Mouse (Mus musculus): ENCODE results near the gene Mccc1. TPM values are rescaled to one million over a fixed set of nuclear protein-coding genes. Genes with fewer than 3 reads are reported as not detected.

The Mccc1 gene
- polyA plus RNA-seq, 1 experiment from 2014 or later: 38.8 TPM

GRCm38 (mm10) chr3:35931896-35932727 lies 68.4 kb downstream of the Mccc1 start:
- Histone ChIP-seq H3K27ac (peak overlapping the region; percentile 93), H3K4me2 (replicated peaks) (peak overlapping the region; percentile 90), H3K9me3 (no peaks in the 10 kb centered on the region), H3K27me3 (no peaks in the 10 kb centered on the region), H3K4me3 (peak overlapping the region; percentile 93), H3K36me3 (0 out of 2 replicates have a peak, but pooled peaks cover 4% of the 10 kb centered on the region), H3K9ac (peak overlapping the region; percentile 99), H3K4me1 (peaks cover 32% of the 10 kb centered on the region)
- ATAC-seq (ENCODE audit: low FRiP score, low read depth): peak; percentile 67
- under 1% methylated on average over 64 of the region's 65 CpGs for WGBS

- peak overlapping the region; percentile 90 for H3K4me2 ChIP-seq (replicated peaks)
- no peaks in the 10 kb centered on the region for H3K36me3 ChIP-seq
- 30% methylated on average over 7 of the region's 7 CpGs for WGBS
- peak overlapping the region; percentile 93 for H3K4me3 ChIP-seq
- peaks cover 38% of the 10 kb centered on the region for H3K4me1 ChIP-seq
- no peaks in the 10 kb centered on the region for H3K27me3 ChIP-seq
- H3K9ac ChIP-seq: peak overlapping the region; percentile 99
- no peak for ATAC-seq (ENCODE audit: low FRiP score, low read depth)
- H3K9me3 ChIP-seq: no peaks in the 10 kb centered on the region
- H3K27ac ChIP-seq: no peak overlapping the region
Measured at GRCm38 (mm10) chr3:35931359-35931758, 69.1 kb downstream of the Mccc1 start.

GRCm38 (mm10) chr3:35929831-35930230 lies 70.6 kb downstream of the Mccc1 start:
- Histone ChIP-seq H3K4me3 (no peak overlapping the region), H3K4me1 (peaks cover 38% of the 10 kb centered on the region), H3K27me3 (no peaks in the 10 kb centered on the region), H3K9ac (no peak overlapping the region), H3K36me3 (no peaks in the 10 kb centered on the region), H3K9me3 (no peaks in the 10 kb centered on the region), H3K27ac (no peak overlapping the region), H3K4me2 (replicated peaks) (no peak overlapping the region; the same call in 1 of the 2 replicates)
- 59% methylated on average over 8 of the region's 8 CpGs for WGBS
- no peak for ATAC-seq (ENCODE audit: low FRiP score, low read depth)

- H3K36me3 ChIP-seq: no peaks in the 10 kb centered on the region
- peaks cover 34% of the 10 kb centered on the region for H3K4me1 ChIP-seq
- no peak overlapping the region for H3K27ac ChIP-seq
- WGBS: 54% methylated on average over 3 of the region's 3 CpGs
- no peak for ATAC-seq (ENCODE audit: low FRiP score, low read depth)
- no peak overlapping the region for H3K9ac ChIP-seq
- H3K9me3 ChIP-seq: no peaks in the 10 kb centered on the region
- no peak overlapping the region for H3K4me2 ChIP-seq (replicated peaks)
- no peaks in the 10 kb centered on the region for H3K27me3 ChIP-seq
- no peak overlapping the region for H3K4me3 ChIP-seq
Measured at GRCm38 (mm10) chr3:35929406-35929805, 71.1 kb downstream of the Mccc1 start.

- Histone ChIP-seq H3K4me2 (replicated peaks) (no peak overlapping the region), H3K4me1 (peaks cover 15% of the 10 kb centered on the region), H3K36me3 (no peaks in the 10 kb centered on the region), H3K9me3 (no peaks in the 10 kb centered on the region), H3K27ac (no peak overlapping the region), H3K4me3 (no peak overlapping the region), H3K27me3 (no peaks in the 10 kb centered on the region), H3K9ac (no peak overlapping the region)
- 69% methylated on average over 2 of the region's 2 CpGs for WGBS
- ATAC-seq (ENCODE audit: low FRiP score, low read depth): no peak
Measured at GRCm38 (mm10) chr3:35925852-35926251, 74.6 kb downstream of the Mccc1 start.

- Histone ChIP-seq H3K27me3 (no peaks in the 10 kb centered on the region), H3K4me2 (replicated peaks) (no peak overlapping the region), H3K4me3 (no peak overlapping the region), H3K9ac (no peak overlapping the region), H3K36me3 (0 out of 2 replicates have a peak, but pooled peaks cover 2% of the 10 kb centered on the region), H3K4me1 (peaks cover 7% of the 10 kb centered on the region; the same call in 1 of the 2 replicates), H3K9me3 (no peaks in the 10 kb centered on the region), H3K27ac (no peak overlapping the region)
- no peak for ATAC-seq (ENCODE audit: low FRiP score, low read depth)
- WGBS: 73% methylated on average over 3 of the region's 3 CpGs
Measured at GRCm38 (mm10) chr3:35924007-35924406, 76.5 kb downstream of the Mccc1 start.

GRCm38 (mm10) chr3:35923495-35923894 lies 77.0 kb downstream of the Mccc1 start:
- no peak overlapping the region for H3K27ac ChIP-seq
- no peak overlapping the region for H3K4me2 ChIP-seq (replicated peaks)
- H3K4me1 ChIP-seq: peaks cover 7% of the 10 kb centered on the region; the same call in 1 of the 2 replicates
- no peak overlapping the region for H3K9ac ChIP-seq
- H3K4me3 ChIP-seq: no peak overlapping the region
- 47% methylated on average over 7 of the region's 7 CpGs for WGBS
- no peaks in the 10 kb centered on the region for H3K27me3 ChIP-seq
- H3K9me3 ChIP-seq: no peaks in the 10 kb centered on the region
- 0 out of 2 replicates have a peak, but pooled peaks cover 2% of the 10 kb centered on the region for H3K36me3 ChIP-seq
- ATAC-seq (ENCODE audit: low FRiP score, low read depth): no peak

- H3K4me3 ChIP-seq: no peak overlapping the region
- H3K27ac ChIP-seq: no peak overlapping the region
- H3K36me3 ChIP-seq: peaks cover 12% of the 10 kb centered on the region
- no peak overlapping the region for H3K9ac ChIP-seq
- 77% methylated on average over 4 of the region's 4 CpGs for WGBS
- no peak overlapping the region for H3K4me2 ChIP-seq (replicated peaks)
- H3K9me3 ChIP-seq: no peaks in the 10 kb centered on the region
- peaks cover 7% of the 10 kb centered on the region; the same call in 1 of the 2 replicates for H3K4me1 ChIP-seq
- ATAC-seq (ENCODE audit: low FRiP score, low read depth): no peak
- H3K27me3 ChIP-seq: no peaks in the 10 kb centered on the region
Measured at GRCm38 (mm10) chr3:35922522-35922921, 78.0 kb downstream of the Mccc1 start.

- Histone ChIP-seq H3K36me3 (peaks cover 48% of the 10 kb centered on the region), H3K4me1 (no peaks in the 10 kb centered on the region), H3K27me3 (no peaks in the 10 kb centered on the region), H3K4me2 (replicated peaks) (no peak overlapping the region), H3K9ac (no peak overlapping the region), H3K27ac (no peak overlapping the region), H3K4me3 (no peak overlapping the region), H3K9me3 (peaks cover 8% of the 10 kb centered on the region; the same call in 1 of the 2 replicates)
- 85% methylated on average over 3 of the region's 3 CpGs for WGBS
- no peak for ATAC-seq (ENCODE audit: low FRiP score, low read depth)
Measured at GRCm38 (mm10) chr3:35918229-35918628, 82.2 kb downstream of the Mccc1 start.

Other genes starting within 250 kb of the Mccc1 start
- 28.2 and 30.4 TPM in 2 replicates for gene Atp11b, start 246.6 kb downstream of the Mccc1 start, polyA plus RNA-seq (2015; fragmentation: Nextera tagmentation; extraction: Ambion mirVana)
- 112 and 114 TPM in 2 replicates for gene Dcun1d1, start 63.2 kb downstream of the Mccc1 start, polyA plus RNA-seq (2015; fragmentation: Nextera tagmentation; extraction: Ambion mirVana)
- gene Ccdc144b, start 52.9 kb upstream of the Mccc1 start, polyA plus RNA-seq (2015; fragmentation: Nextera tagmentation; extraction: Ambion mirVana): 0.03 TPM in 1 of 2 replicates, not detected in the other
- 95.3 and 96.2 TPM in 2 replicates for gene Acad9, start 65.3 kb upstream of the Mccc1 start, polyA plus RNA-seq (2015; fragmentation: Nextera tagmentation; extraction: Ambion mirVana)
- 10.3 and 10.7 TPM in 2 replicates for gene D3Ertd254e, start 150.3 kb upstream of the Mccc1 start, polyA plus RNA-seq (2015; fragmentation: Nextera tagmentation; extraction: Ambion mirVana)
- gene Qrfpr, start 221.6 kb upstream of the Mccc1 start, polyA plus RNA-seq (2015; fragmentation: Nextera tagmentation; extraction: Ambion mirVana): 0.39 and 0.61 TPM in 2 replicates